Mouse (Mus musculus) intestine, embryonic 16.5 days (tissue): Measurements from ENCODE around the gene Cdc42bpb. TPM values are rescaled to one million over a fixed set of nuclear protein-coding genes. Genes with fewer than 3 reads are reported as not detected.

Experiments
- ATAC-seq: fragments of 200-750 bp; cut with Nextera tagmentation; 2 replicates; pipeline ENCODE4 v1.8.0; 2017; ENCODE audit warnings: moderate TSS enrichment, moderate library complexity
- H3K27ac ChIP-seq: fragments of 300-500 bp; sonication (generic); 2 replicates; pipeline ENCODE4 v1.5.1; 2014; ENCODE audit warnings: mild to moderate bottlenecking, low read length
- H3K27me3 ChIP-seq: fragments of 300-500 bp; sonication (generic); replicated peaks from 2 replicates; pipeline ENCODE4 v1.6.1; 2014; ENCODE audit warnings: low read length, control low read depth, mixed read lengths; ENCODE audit not compliant: control insufficient read depth, insufficient read depth
- H3K36me3 ChIP-seq: fragments of 300-500 bp; sonication (generic); 2 replicates; pipeline ENCODE4 v1.6.1; 2014; ENCODE audit warnings: low read length, control low read depth; ENCODE audit not compliant: control insufficient read depth, insufficient read depth
- H3K4me1 ChIP-seq: fragments of 300-500 bp; sonication (generic); 2 replicates; pipeline ENCODE4 v1.6.1; 2014; ENCODE audit warnings: low read length, control low read depth, mixed read lengths; ENCODE audit not compliant: control insufficient read depth, insufficient read depth
- H3K4me2 ChIP-seq: fragments of 300-500 bp; sonication (generic); 2 replicates; pipeline ENCODE4 v1.6.1; 2014; ENCODE audit warnings: low read depth, low read length, control low read depth
- H3K4me3 ChIP-seq: fragments of 300-500 bp; sonication (generic); 2 replicates; pipeline ENCODE4 v1.5.1; 2014; ENCODE audit warnings: mild to moderate bottlenecking, low read length
- H3K9ac ChIP-seq: fragments of 300-500 bp; sonication (generic); 2 replicates; pipeline ENCODE4 v1.6.1; 2014; ENCODE audit warnings: low read depth, low read length
- H3K9me3 ChIP-seq: fragments of 300-500 bp; sonication (generic); 2 replicates; pipeline ENCODE4 v1.6.1; 2016; ENCODE audit warnings: low read length, control low read depth; ENCODE audit not compliant: control insufficient read depth
- WGBS: fragments of 180-500 bp; shearing (Covaris S2); extraction: QIAGEN DNeasy Blood & Tissue Kit; methylation state at CpG from one replicate; pipeline ENCODE4 v1.1.7; 2014; 5-methylcytosine and 5-hydroxymethylcytosine counted together
- polyA plus RNA-seq: library from polyadenylated mRNA; unstranded; fragments of >200 nt; fragmentation: Nextera tagmentation; extraction: Ambion mirVana; gene quantifications from 2 replicates; pipeline ENCODE4 v1.2.1, GENCODE M21; 2015

Gene Cdc42bpb
- 30.1 and 32.5 TPM in 2 replicates for polyA plus RNA-seq

- WGBS: under 1% methylated on average over 86 of the region's 94 CpGs
- Histone ChIP-seq H3K27me3 (no peaks in the 10 kb centered on the region), H3K27ac (peak within 1 kb of the TSS; percentile 99), H3K4me1 (peaks cover 32% of the 10 kb centered on the region), H3K9ac (peak within 1 kb of the TSS; percentile 98), H3K9me3 (no peaks in the 10 kb centered on the region), H3K4me3 (peak within 1 kb of the TSS; percentile 98), H3K36me3 (no peaks in the 10 kb centered on the region), H3K4me2 (peak within 1 kb of the TSS; percentile 89)
- ATAC-seq: peak; percentile 93
Measured at GRCm38 (mm10) chr12:111377376-111377973, at the start of gene Cdc42bpb. TSS of gene Cdc42bpb (minus strand) at chr12:111377718.

- Histone ChIP-seq H3K4me2 (no peak overlapping the region), H3K4me1 (peaks cover 45% of the 10 kb centered on the region)
Measured at GRCm38 (mm10) chr12:111425789-111426460, 48.4 kb upstream of the Cdc42bpb start.

GRCm38 (mm10) chr12:111425258-111425657 lies 47.7 kb upstream of the Cdc42bpb start:
- Histone ChIP-seq H3K27ac (no peak overlapping the region), H3K9ac (no peak overlapping the region), H3K9me3 (no peaks in the 10 kb centered on the region), H3K4me3 (no peak overlapping the region), H3K4me1 (peaks cover 40% of the 10 kb centered on the region), H3K27me3 (peaks cover 58% of the 10 kb centered on the region), H3K36me3 (no peaks in the 10 kb centered on the region), H3K4me2 (no peak overlapping the region)
- 0 out of 2 replicates have a peak, but pooled peaks have one; percentile 3 for ATAC-seq
- 5% methylated on average over 15 of the region's 15 CpGs for WGBS

More at GRCm38 (mm10) chr12:111425789-111426460, 48.4 kb upstream of the Cdc42bpb start:
- H3K9ac ChIP-seq: no peak overlapping the region
- no peak overlapping the region for H3K27ac ChIP-seq
- no peaks in the 10 kb centered on the region for H3K36me3 ChIP-seq
- H3K4me3 ChIP-seq: no peak overlapping the region
- ATAC-seq: peak; percentile 41
- whole genome bisulfite sequencing: 18% methylated on average over 29 of the region's 29 CpGs
- no peaks in the 10 kb centered on the region for H3K9me3 ChIP-seq
- H3K27me3 ChIP-seq: peaks cover 64% of the 10 kb centered on the region

GRCm38 (mm10) chr12:111424547-111424946 lies 47.0 kb upstream of the Cdc42bpb start:
- H3K9me3 ChIP-seq: no peaks in the 10 kb centered on the region
- WGBS: 38% methylated on average over 9 of the region's 9 CpGs
- peaks cover 51% of the 10 kb centered on the region for H3K27me3 ChIP-seq
- no peak overlapping the region for H3K9ac ChIP-seq
- no peak overlapping the region for H3K4me2 ChIP-seq
- H3K27ac ChIP-seq: no peak overlapping the region
- H3K4me3 ChIP-seq: no peak overlapping the region
- no peak for ATAC-seq
- peaks cover 33% of the 10 kb centered on the region for H3K4me1 ChIP-seq
- H3K36me3 ChIP-seq: no peaks in the 10 kb centered on the region

- H3K36me3 ChIP-seq: no peaks in the 10 kb centered on the region
- H3K27ac ChIP-seq: no peak overlapping the region
- no peak overlapping the region for H3K9ac ChIP-seq
- peaks cover 48% of the 10 kb centered on the region for H3K27me3 ChIP-seq
- 0 out of 2 replicates have a peak overlapping the region, but pooled peaks have one; percentile 9 for H3K4me3 ChIP-seq
- peaks cover 26% of the 10 kb centered on the region for H3K4me1 ChIP-seq
- no peaks in the 10 kb centered on the region for H3K9me3 ChIP-seq
- no peak for ATAC-seq
- H3K4me2 ChIP-seq: peak overlapping the region; percentile 28
- WGBS: 17% methylated on average over 43 of the region's 43 CpGs
Measured at GRCm38 (mm10) chr12:111423570-111424129, 46.1 kb upstream of the Cdc42bpb start.

- no peak overlapping the region for H3K27ac ChIP-seq
- no peaks in the 10 kb centered on the region for H3K9me3 ChIP-seq
- H3K4me2 ChIP-seq: no peak overlapping the region
- no peak overlapping the region for H3K9ac ChIP-seq
- H3K4me1 ChIP-seq: peaks cover 18% of the 10 kb centered on the region
- no peak overlapping the region for H3K4me3 ChIP-seq
- WGBS: 53% methylated on average over 5 of the region's 5 CpGs
- peaks cover 42% of the 10 kb centered on the region for H3K27me3 ChIP-seq
- no peaks in the 10 kb centered on the region for H3K36me3 ChIP-seq
- 0 out of 2 replicates have a peak, but pooled peaks have one; percentile 19 for ATAC-seq
Measured at GRCm38 (mm10) chr12:111422852-111423251, 45.3 kb upstream of the Cdc42bpb start.

GRCm38 (mm10) chr12:111420946-111421709 lies 43.6 kb upstream of the Cdc42bpb start:
- Histone ChIP-seq H3K4me1 (peaks cover 29% of the 10 kb centered on the region), H3K27ac (no peak overlapping the region), H3K4me2 (peak overlapping the region; percentile 11; the same call in 1 of the 2 replicates), H3K9me3 (no peaks in the 10 kb centered on the region), H3K4me3 (no peak overlapping the region), H3K9ac (peak overlapping the region; percentile 12; the same call in 1 of the 2 replicates), H3K27me3 (peaks cover 42% of the 10 kb centered on the region), H3K36me3 (no peaks in the 10 kb centered on the region)
- no peak; the same call in 1 of the 2 replicates for ATAC-seq
- WGBS: 34% methylated on average over 7 of the region's 7 CpGs

- WGBS: 73% methylated on average over 5 of the region's 5 CpGs
- Histone ChIP-seq H3K4me2 (no peak overlapping the region), H3K36me3 (no peaks in the 10 kb centered on the region), H3K27me3 (peaks cover 32% of the 10 kb centered on the region), H3K9me3 (no peaks in the 10 kb centered on the region), H3K9ac (no peak overlapping the region), H3K4me1 (peaks cover 24% of the 10 kb centered on the region), H3K27ac (no peak overlapping the region), H3K4me3 (no peak overlapping the region)
- no peak for ATAC-seq
Measured at GRCm38 (mm10) chr12:111419918-111420317, 42.4 kb upstream of the Cdc42bpb start.
